Mouse (Mus musculus) c-Kit-positive CD71-positive TER-119-positive erythroid progenitor cells, embryonic 14.5 days (primary cell): Measurements from ENCODE around the gene Piwil4.
A peak's percentile ranks its signal among the peaks of the same experiment; 100 is the strongest.

Experiments
- DNase-seq: peaks from one replicate; pipeline ENCODE4 v3.0.0-alpha.2; 2013; ENCODE audit warnings: low spot score

Gene Piwil4

GRCm38 (mm10) chr9:14668382-14668781, 72.2 kb downstream of the Piwil4 start:
- DNase-seq: no peak

- DNase-seq: no peak
These were observed 74.5 kb downstream of the Piwil4 start for GRCm38 (mm10) chr9:14666071-14666470.

GRCm38 (mm10) chr9:14663591-14663990, 76.9 kb downstream of the Piwil4 start:
- DNase-seq: no peak

- DNase-seq: no peak
These were observed 77.7 kb downstream of the Piwil4 start for GRCm38 (mm10) chr9:14662876-14663275.

GRCm38 (mm10) chr9:14662138-14662537, 78.4 kb downstream of the Piwil4 start:
- no peak for DNase-seq

GRCm38 (mm10) chr9:14657926-14658325, 82.6 kb downstream of the Piwil4 start:
- DNase-seq: no peak

GRCm38 (mm10) chr9:14654010-14654409, 86.5 kb downstream of the Piwil4 start:
- DNase-seq: peak; percentile 1

GRCm38 (mm10) chr9:14652761-14653160, 87.8 kb downstream of the Piwil4 start:
- DNase-seq: no peak

- DNase-seq: no peak
These were observed 92.7 kb downstream of the Piwil4 start for GRCm38 (mm10) chr9:14647849-14648248.

GRCm38 (mm10) chr9:14646641-14647040, 93.9 kb downstream of the Piwil4 start:
- DNase-seq: no peak
